Mouse (Mus musculus) thymus, postnatal 10 days (tissue): Measurements from ENCODE around the gene Rora.
A peak's percentile ranks its signal among the peaks of the same experiment; 100 is the strongest.

Source experiments
- DNase-seq, 2 experiments: peaks; one replicate each; pipeline ENCODE4 v3.0.0; 2021; ENCODE audit warnings: low spot score in 2 of 2

Gene Rora

DNA sequence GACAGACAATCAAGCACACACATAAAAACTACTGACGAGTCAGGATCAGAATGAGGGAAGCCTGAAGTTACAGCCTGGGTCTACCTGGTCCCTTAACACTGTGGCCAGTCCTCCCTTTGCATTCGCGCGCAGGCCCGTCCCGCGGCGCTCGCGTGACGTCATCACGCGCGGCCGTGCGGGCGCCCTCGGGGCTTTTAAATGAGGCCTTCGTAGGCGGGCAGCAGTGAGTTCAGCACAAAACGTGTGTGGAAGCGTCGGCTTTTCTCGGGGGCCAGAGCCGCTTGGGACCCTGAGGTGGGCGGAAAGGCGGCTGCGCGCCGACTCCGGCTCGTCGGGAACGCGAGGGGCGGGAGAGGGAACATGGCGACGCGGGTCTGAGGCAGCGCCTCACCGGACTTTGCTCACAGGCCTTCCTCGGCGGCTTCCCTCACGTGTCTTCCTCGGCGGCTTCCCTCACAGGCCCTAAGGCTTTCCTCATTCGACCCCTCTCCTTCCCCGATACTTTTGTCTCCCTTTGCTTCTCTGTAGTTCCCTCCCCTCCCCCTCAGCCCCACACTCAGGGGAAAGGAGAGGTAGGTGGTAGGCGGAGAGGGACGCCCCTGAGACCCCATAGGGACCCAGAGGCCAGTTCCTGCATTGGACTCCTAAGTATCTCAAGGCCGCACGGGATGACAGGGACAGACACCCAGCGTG, 744.3 kb downstream of the Rora start, which contains the start of gene Ice2:
Ice2 (plus strand) TSS at position 147 of the 693 bp plus-strand sequence.
- peak; percentile 55 to 59 for DNase-seq

DNA sequence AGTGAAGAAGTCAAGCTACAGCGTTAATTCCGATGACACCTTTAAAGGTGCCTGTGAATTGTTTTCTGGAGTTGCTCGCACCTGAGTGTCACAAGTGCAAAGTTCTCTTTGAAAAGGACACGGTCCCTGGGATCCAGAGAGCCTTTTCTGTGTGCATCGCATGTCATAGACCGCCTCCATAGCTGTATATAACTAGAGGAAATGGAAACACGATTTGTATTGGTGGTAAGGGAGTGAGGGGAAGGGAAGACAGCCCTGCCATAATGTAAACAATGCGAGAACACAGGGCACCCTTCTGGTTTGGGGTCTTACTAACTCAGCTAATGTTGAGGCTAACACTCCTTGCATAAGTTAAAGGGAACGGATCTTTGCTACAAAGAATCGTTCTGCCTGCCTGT, 744.9 kb downstream of the Rora start:
- no peak for DNase-seq

DNA sequence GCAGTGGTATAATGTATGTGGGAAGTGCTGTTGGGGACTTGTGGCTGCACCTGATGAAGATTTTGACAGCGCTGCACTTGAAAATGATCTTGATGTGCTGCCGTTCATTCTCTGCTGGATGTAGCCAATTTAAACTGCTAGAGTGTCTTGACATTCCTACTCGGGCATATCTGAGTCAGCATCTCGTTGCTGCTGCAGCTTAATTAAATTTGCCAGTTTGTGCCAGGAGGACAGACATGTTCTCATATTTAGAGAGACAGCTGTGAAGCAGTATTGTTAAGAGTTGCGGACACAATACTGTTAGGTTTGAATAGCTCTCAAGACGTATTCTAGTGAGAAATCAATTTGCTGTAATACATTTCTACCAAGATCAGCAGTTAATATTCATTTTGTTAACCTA, 751.1 kb downstream of the Rora start:
- no peak for DNase-seq

DNA sequence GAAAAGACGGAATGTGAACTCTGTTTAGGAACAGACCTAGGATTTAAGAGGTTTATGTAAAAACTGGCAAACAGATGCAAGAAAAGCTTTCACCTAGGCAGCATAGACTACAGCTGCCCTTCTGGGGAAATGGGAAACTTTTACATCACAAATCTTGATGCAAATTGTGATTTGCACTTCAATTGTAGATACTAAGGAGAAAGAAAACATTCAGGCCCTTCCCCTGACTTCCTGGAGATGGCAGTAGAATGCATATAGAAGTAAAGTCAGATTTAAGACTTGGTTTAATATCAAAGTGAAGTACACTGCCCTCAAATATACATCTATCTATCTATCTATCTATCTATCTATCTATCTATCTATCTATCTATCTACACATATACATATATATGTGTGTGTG, 765.9 kb downstream of the Rora start:
- DNase-seq: peak in 1 of 2 experiments; percentile 20

DNA sequence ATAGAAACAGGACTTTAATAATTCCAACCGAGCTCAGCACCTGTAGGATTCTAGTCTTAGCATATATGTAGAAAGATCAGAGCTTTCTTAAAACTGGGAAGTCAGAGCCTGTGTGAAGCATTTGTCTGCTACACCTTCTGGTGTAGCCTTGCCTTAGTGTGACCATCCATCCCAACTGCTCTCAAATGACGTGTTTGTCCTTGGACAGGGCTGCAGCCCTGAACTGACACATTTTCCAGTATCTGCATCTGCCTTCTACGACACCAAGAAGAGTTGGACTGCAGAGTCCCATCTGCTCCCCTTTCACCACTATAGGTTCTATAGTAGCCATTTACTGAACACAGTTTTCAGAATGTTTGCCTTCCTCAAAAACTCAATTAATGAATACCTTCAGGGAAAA, 776.9 kb downstream of the Rora start:
- no peak for DNase-seq

DNA sequence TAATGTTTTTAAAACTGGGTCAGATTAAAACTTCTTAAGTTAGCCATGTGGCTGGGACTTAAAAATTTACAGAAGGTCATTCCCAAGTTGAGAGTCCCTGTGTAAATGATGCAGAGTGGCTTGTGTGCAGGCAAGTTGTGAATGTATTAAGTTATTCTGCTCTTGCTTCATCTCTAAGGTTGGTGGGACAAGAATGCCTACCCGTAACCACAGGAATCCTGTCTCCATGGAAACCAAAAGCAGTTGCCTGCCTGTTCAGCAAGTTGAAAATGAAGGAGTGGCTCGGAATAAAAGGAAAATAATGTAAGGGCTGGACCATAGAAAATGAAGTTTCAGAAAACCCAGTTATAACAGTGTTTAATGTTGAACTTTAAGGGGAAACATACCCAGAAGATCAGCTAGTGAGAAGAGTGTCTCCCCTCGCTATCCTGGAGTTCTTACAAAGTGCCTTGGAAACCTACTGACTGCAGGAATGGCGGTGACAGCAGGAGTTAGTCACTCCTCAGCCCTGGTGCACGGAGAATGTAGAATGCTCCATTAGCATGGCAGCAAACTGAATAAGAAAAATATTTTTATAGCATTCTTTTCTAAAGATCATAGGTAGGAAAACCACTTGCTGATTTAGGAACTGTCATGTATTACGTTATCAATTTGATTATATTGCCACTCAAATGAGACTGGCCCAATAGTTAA, 778.4 kb downstream of the Rora start:
- no peak for DNase-seq

DNA sequence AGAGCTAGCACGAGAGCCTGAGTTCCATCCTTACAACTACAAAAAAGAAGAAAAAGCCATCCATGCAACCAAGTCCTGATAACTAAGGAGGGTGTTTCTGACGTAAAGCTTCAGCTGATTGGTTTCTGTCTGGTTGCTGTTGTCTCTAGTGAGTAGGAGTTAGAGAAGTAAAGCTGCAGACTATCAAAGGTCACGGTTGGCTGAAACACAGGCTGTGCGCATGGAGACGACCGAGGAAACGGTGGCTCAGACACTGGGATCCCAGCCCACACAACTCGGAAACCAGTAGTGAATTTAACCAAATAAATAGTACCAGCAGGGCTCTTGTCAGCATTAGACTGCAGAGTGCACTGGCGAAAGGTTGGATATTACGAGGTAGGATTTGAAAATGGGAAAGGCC, 781.6 kb downstream of the Rora start:
- DNase-seq: no peak

DNA sequence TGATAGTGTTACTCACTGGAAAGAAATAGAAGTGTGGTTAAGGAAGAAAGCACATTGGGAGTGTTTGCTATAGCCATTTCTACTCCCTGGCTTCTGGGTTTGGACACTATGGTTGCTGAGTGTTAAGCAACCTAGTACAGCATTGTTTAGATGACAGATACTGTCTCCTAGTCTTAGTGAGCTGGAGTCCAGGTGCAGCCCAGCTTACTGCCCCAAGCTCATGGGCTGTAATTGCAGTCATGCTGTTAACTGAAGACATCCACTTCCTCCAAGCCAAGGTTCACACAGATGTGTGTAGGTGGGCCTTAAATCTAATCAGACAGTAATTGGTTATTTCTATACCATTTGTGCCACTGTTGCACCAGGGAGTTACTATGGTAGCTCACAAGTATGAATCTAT, 782.1 kb downstream of the Rora start:
- DNase-seq: no peak
